Mouse (Mus musculus): Measurements from ENCODE around the gene Adtrp. TPM values are rescaled to one million over a fixed set of nuclear protein-coding genes. Genes with fewer than 3 reads are reported as not detected.

The Adtrp gene
- total RNA-seq, 2 experiments from 2014 or later = 0.50 to 0.94 TPM

- DNase-seq (ENCODE audit: low spot score in 2 of 2) = peak in 1 of 2 experiments; percentile 65
- intact Hi-C loops (cut with DNase I) = no loop called here
Observed at GRCm38 (mm10) chr13:41787863-41788536, 59.5 kb downstream of the Adtrp start.

- DNase-seq (ENCODE audit: low spot score in 2 of 2) = no peak
- intact Hi-C loops (cut with DNase I) = no loop called here
Observed at GRCm38 (mm10) chr13:41786640-41787039, 60.8 kb downstream of the Adtrp start.

GRCm38 (mm10) chr13:41784889-41785701, 62.4 kb downstream of the Adtrp start:
- DNase-seq (ENCODE audit: low spot score in 2 of 2) = no peak
- intact Hi-C loops (cut with DNase I) = no loop called here

- DNase-seq (ENCODE audit: low spot score in 2 of 2) = no peak
- intact Hi-C loops (cut with DNase I) = no loop called here
Observed at GRCm38 (mm10) chr13:41780296-41780695, 67.2 kb downstream of the Adtrp start.

- intact Hi-C loops (cut with DNase I) = no loop called here
- no peak for DNase-seq (ENCODE audit: low spot score in 2 of 2)
Observed at GRCm38 (mm10) chr13:41779603-41780180, 67.8 kb downstream of the Adtrp start.

- intact Hi-C loops (cut with DNase I) = no loop called here
- DNase-seq (ENCODE audit: low spot score in 2 of 2) = no peak
Observed at GRCm38 (mm10) chr13:41773812-41774376, 73.6 kb downstream of the Adtrp start.

- DNase-seq (ENCODE audit: low spot score in 2 of 2) = no peak
- intact Hi-C loops (cut with DNase I) = no loop called here
Observed at GRCm38 (mm10) chr13:41771061-41771460, 76.4 kb downstream of the Adtrp start.

GRCm38 (mm10) chr13:41767941-41768340, 79.5 kb downstream of the Adtrp start:
- DNase-seq (ENCODE audit: low spot score in 2 of 2) = peak in 1 of 2 experiments; percentile 73
- intact Hi-C loops (cut with DNase I) = no loop called here

- no peak for DNase-seq (ENCODE audit: low spot score in 2 of 2)
- intact Hi-C loops (cut with DNase I) = no loop called here
Observed at GRCm38 (mm10) chr13:41761986-41762385, 85.5 kb downstream of the Adtrp start.

- no peak for DNase-seq (ENCODE audit: low spot score in 2 of 2)
- intact Hi-C loops (cut with DNase I) = no loop called here
Observed at GRCm38 (mm10) chr13:41760484-41760883, 87.0 kb downstream of the Adtrp start.

- peak; percentile 51 to 85 for DNase-seq (ENCODE audit: low spot score in 2 of 2)
- intact Hi-C loops (cut with DNase I) = no loop called here
Observed at GRCm38 (mm10) chr13:41758550-41759465, 88.7 kb downstream of the Adtrp start.

- no peak for DNase-seq (ENCODE audit: low spot score in 2 of 2)
- intact Hi-C loops (cut with DNase I) = no loop called here
Observed at GRCm38 (mm10) chr13:41753114-41753513, 94.4 kb downstream of the Adtrp start.

- no peak for DNase-seq (ENCODE audit: low spot score in 2 of 2)
- intact Hi-C loops (cut with DNase I) = no loop called here
Observed at GRCm38 (mm10) chr13:41750481-41750880, 97.0 kb downstream of the Adtrp start.

- intact Hi-C loops (cut with DNase I) = loop anchor here (1.0 to 5.0 kb wide), 5 partner anchors 31 to 303 kb away; partner anchors contain the start of gene Hivep1
- peak; percentile 68 to 97 for DNase-seq (ENCODE audit: low spot score in 2 of 2)
Observed at GRCm38 (mm10) chr13:41748866-41749265, 98.6 kb downstream of the Adtrp start.

GRCm38 (mm10) chr13:41747691-41748090, 99.8 kb downstream of the Adtrp start:
- DNase-seq (ENCODE audit: low spot score in 2 of 2) = peak in 1 of 2 experiments; percentile 55
- intact Hi-C loops (cut with DNase I) = loop anchor here (2.0 to 5.0 kb wide), 2 partner anchors 55 to 155 kb away; no protein-coding TSS in a partner anchor

GRCm38 (mm10) chr13:41746971-41747615, 100.4 kb downstream of the Adtrp start:
- peak; percentile 49 to 80 for DNase-seq (ENCODE audit: low spot score in 2 of 2)
- intact Hi-C loops (cut with DNase I) = loop anchor here (2.0 to 5.0 kb wide), 2 partner anchors 55 to 156 kb away; no protein-coding TSS in a partner anchor

GRCm38 (mm10) chr13:41740456-41741085, 106.9 kb downstream of the Adtrp start:
- intact Hi-C loops (cut with DNase I) = no loop called here
- DNase-seq (ENCODE audit: low spot score in 2 of 2) = no peak
